Mouse (Mus musculus) hindbrain, embryonic 16.5 days (tissue): ENCODE data around the gene Axl. TPM values are rescaled to one million over a fixed set of nuclear protein-coding genes. Genes with fewer than 3 reads are reported as not detected.

Experiments used
- ATAC-seq: fragments of 200-750 bp; cut with Nextera tagmentation; 2 replicates; pipeline ENCODE4 v1.8.0; 2017; ENCODE audit warnings: moderate TSS enrichment, moderate library complexity
- H3K27ac ChIP-seq: fragments of 300-500 bp; sonication (generic); 2 replicates; pipeline ENCODE4 v1.5.1; 2014; ENCODE audit warnings: low read depth, mild to moderate bottlenecking, control low read depth, low read length, moderate library complexity
- H3K27me3 ChIP-seq: fragments of 300-500 bp; sonication (generic); replicated peaks from 2 replicates; pipeline ENCODE4 v1.6.1; 2014; ENCODE audit warnings: low read length; ENCODE audit not compliant: control insufficient read depth, insufficient read depth
- H3K36me3 ChIP-seq: fragments of 300-500 bp; sonication (generic); 2 replicates; pipeline ENCODE4 v1.6.1; 2014; ENCODE audit warnings: mild to moderate bottlenecking, low read length, moderate library complexity, mixed read lengths; ENCODE audit not compliant: control insufficient read depth, insufficient read depth
- H3K4me1 ChIP-seq: fragments of 300-500 bp; sonication (generic); 2 replicates; pipeline ENCODE4 v1.6.1; 2014; ENCODE audit warnings: low read depth, low read length; ENCODE audit not compliant: control insufficient read depth, insufficient read depth
- H3K4me2 ChIP-seq: fragments of 300-500 bp; sonication (generic); 2 replicates; pipeline ENCODE4 v1.6.1; 2014; ENCODE audit warnings: mild to moderate bottlenecking, low read length, control low read depth, moderate library complexity
- H3K4me3 ChIP-seq: fragments of 300-500 bp; sonication (generic); 2 replicates; pipeline ENCODE4 v1.5.1; 2014; ENCODE audit warnings: mild to moderate bottlenecking, low read length, control low read depth, moderate library complexity
- H3K9ac ChIP-seq: fragments of 300-500 bp; sonication (generic); 2 replicates; pipeline ENCODE4 v1.6.1; 2014; ENCODE audit warnings: low read depth, mild to moderate bottlenecking, control low read depth, low read length, moderate library complexity
- H3K9me3 ChIP-seq: fragments of 300-500 bp; sonication (generic); 2 replicates; pipeline ENCODE4 v1.6.1; 2014; ENCODE audit warnings: mild to moderate bottlenecking, low read length, moderate library complexity; ENCODE audit not compliant: control insufficient read depth
- WGBS: fragments of 180-500 bp; shearing (Covaris S2); extraction: QIAGEN DNeasy Blood & Tissue Kit; methylation state at CpG from one replicate; pipeline ENCODE4 v1.1.7; 2014; 5-methylcytosine and 5-hydroxymethylcytosine counted together
- polyA plus RNA-seq: library from polyadenylated mRNA; unstranded; fragments of >200 nt; fragmentation: Nextera tagmentation; extraction: Ambion mirVana; gene quantifications from 2 replicates; pipeline ENCODE4 v1.2.1, GENCODE M21; 2015

The Axl gene
- polyA plus RNA-seq, 1 experiment from 2014 or later, result 18.1 TPM

GRCm38 (mm10) chr7:25815571-25815970 is 27.1 kb upstream of the Axl start:
- peaks cover 4% of the 10 kb centered on the region; the same call in 1 of the 2 replicates for H3K4me1 ChIP-seq
- peak overlapping the region; percentile 78 for H3K4me2 ChIP-seq
- peak overlapping the region; percentile 53 for H3K4me3 ChIP-seq
- no peaks in the 10 kb centered on the region for H3K36me3 ChIP-seq
- peaks cover 12% of the 10 kb centered on the region for H3K27me3 ChIP-seq
- H3K9ac ChIP-seq, result peak overlapping the region; percentile 2; the same call in 1 of the 2 replicates
- H3K27ac ChIP-seq, result no peak overlapping the region
- no peak for ATAC-seq
- H3K9me3 ChIP-seq, result no peaks in the 10 kb centered on the region
- 24% methylated on average over 7 of the region's 7 CpGs for WGBS

GRCm38 (mm10) chr7:25814711-25815110 is 26.2 kb upstream of the Axl start:
- H3K4me3 ChIP-seq, result no peak overlapping the region
- no peak for ATAC-seq
- H3K4me2 ChIP-seq, result no peak overlapping the region
- H3K4me1 ChIP-seq, result peaks cover 4% of the 10 kb centered on the region; the same call in 1 of the 2 replicates
- peaks cover 12% of the 10 kb centered on the region for H3K27me3 ChIP-seq
- no peaks in the 10 kb centered on the region for H3K36me3 ChIP-seq
- no peak overlapping the region for H3K9ac ChIP-seq
- H3K9me3 ChIP-seq, result no peaks in the 10 kb centered on the region
- no peak overlapping the region for H3K27ac ChIP-seq
- WGBS, result 80% methylated on average over 9 of the region's 9 CpGs

GRCm38 (mm10) chr7:25812195-25812594 is 23.7 kb upstream of the Axl start:
- WGBS, result 74% methylated on average over 1 of the region's 1 CpGs
- no peak for ATAC-seq
- peaks cover 12% of the 10 kb centered on the region for H3K27me3 ChIP-seq

GRCm38 (mm10) chr7:25811716-25812115 is 23.2 kb upstream of the Axl start:
- Histone ChIP-seq H3K36me3 (no peaks in the 10 kb centered on the region), H3K27me3 (peaks cover 12% of the 10 kb centered on the region)
- no peak for ATAC-seq

More at GRCm38 (mm10) chr7:25812195-25812594, 23.7 kb upstream of the Axl start:
- Histone ChIP-seq H3K27ac (no peak overlapping the region), H3K4me2 (no peak overlapping the region), H3K9me3 (no peaks in the 10 kb centered on the region), H3K4me3 (no peak overlapping the region), H3K4me1 (peaks cover 4% of the 10 kb centered on the region; the same call in 1 of the 2 replicates), H3K36me3 (no peaks in the 10 kb centered on the region), H3K9ac (no peak overlapping the region)

GRCm38 (mm10) chr7:25805631-25806343 is 17.3 kb upstream of the Axl start:
- Histone ChIP-seq H3K9me3 (no peaks in the 10 kb centered on the region), H3K27me3 (no peaks in the 10 kb centered on the region), H3K36me3 (no peaks in the 10 kb centered on the region), H3K4me1 (no peaks in the 10 kb centered on the region), H3K27ac (no peak overlapping the region), H3K4me3 (peak overlapping the region; percentile 17), H3K9ac (peak overlapping the region; percentile 52), H3K4me2 (peak overlapping the region; percentile 47)
- peak; percentile 76 for ATAC-seq
- 13% methylated on average over 21 of the region's 21 CpGs for WGBS

More at GRCm38 (mm10) chr7:25811716-25812115, 23.2 kb upstream of the Axl start:
- Histone ChIP-seq H3K4me3 (no peak overlapping the region), H3K9ac (no peak overlapping the region), H3K9me3 (no peaks in the 10 kb centered on the region), H3K4me2 (no peak overlapping the region), H3K4me1 (peaks cover 4% of the 10 kb centered on the region; the same call in 1 of the 2 replicates), H3K27ac (no peak overlapping the region)
- 83% methylated on average over 2 of the region's 2 CpGs for WGBS

GRCm38 (mm10) chr7:25804792-25805191 is 16.3 kb upstream of the Axl start:
- Histone ChIP-seq H3K27ac (no peak overlapping the region), H3K36me3 (no peaks in the 10 kb centered on the region), H3K9me3 (no peaks in the 10 kb centered on the region), H3K27me3 (no peaks in the 10 kb centered on the region), H3K4me3 (no peak overlapping the region), H3K4me1 (no peaks in the 10 kb centered on the region), H3K4me2 (no peak overlapping the region), H3K9ac (no peak overlapping the region)
- 77% methylated on average over 4 of the region's 4 CpGs for WGBS
- ATAC-seq, result no peak

- WGBS, result 80% methylated on average over 13 of the region's 13 CpGs
- Histone ChIP-seq H3K27me3 (no peaks in the 10 kb centered on the region), H3K4me2 (no peak overlapping the region), H3K9me3 (no peaks in the 10 kb centered on the region), H3K36me3 (no peaks in the 10 kb centered on the region), H3K27ac (no peak overlapping the region), H3K9ac (no peak overlapping the region), H3K4me1 (no peaks in the 10 kb centered on the region), H3K4me3 (no peak overlapping the region)
- ATAC-seq, result no peak
Observed at GRCm38 (mm10) chr7:25803460-25803859, 15.0 kb upstream of the Axl start.

GRCm38 (mm10) chr7:25802241-25803125 is 14.0 kb upstream of the Axl start:
- Histone ChIP-seq H3K9ac (peak overlapping the region; percentile 39; the same call in 1 of the 2 replicates), H3K36me3 (no peaks in the 10 kb centered on the region), H3K27me3 (no peaks in the 10 kb centered on the region), H3K4me2 (peak overlapping the region; percentile 22), H3K4me1 (no peaks in the 10 kb centered on the region), H3K27ac (no peak overlapping the region), H3K4me3 (no peak overlapping the region), H3K9me3 (no peaks in the 10 kb centered on the region)
- ATAC-seq, result no peak
- WGBS, result 31% methylated on average over 24 of the region's 24 CpGs

- Histone ChIP-seq H3K4me2 (no peak overlapping the region), H3K36me3 (no peaks in the 10 kb centered on the region), H3K27me3 (no peaks in the 10 kb centered on the region), H3K4me3 (no peak overlapping the region), H3K9me3 (no peaks in the 10 kb centered on the region), H3K9ac (no peak overlapping the region), H3K4me1 (no peaks in the 10 kb centered on the region), H3K27ac (no peak overlapping the region)
- WGBS, result 95% methylated on average over 6 of the region's 6 CpGs
- ATAC-seq, result no peak
Observed at GRCm38 (mm10) chr7:25801031-25801430, 12.5 kb upstream of the Axl start.
